Mouse (Mus musculus) embryonic facial prominence, embryonic 10.5 days (tissue): Measurements from ENCODE around the gene Oasl2. TPM values are rescaled to one million over a fixed set of nuclear protein-coding genes. Genes with fewer than 3 reads are reported as not detected.
"Not testable (repeated sequence)": the region's sequence is repeated elsewhere in the genome, so short reads cannot be mapped to it uniquely, and the experiment has no call there.

Source experiments
- DNase-seq: peaks from one replicate; pipeline ENCODE4 v3.0.0-alpha.2; 2017; ENCODE audit warnings: low spot score
- H3K27ac ChIP-seq: fragments of 300-500 bp; sonication (generic); replicated peaks from 2 replicates; pipeline ENCODE4 v1.5.1; 2016; ENCODE audit warnings: mild to moderate bottlenecking
- H3K27me3 ChIP-seq: fragments of 300-500 bp; sonication (generic); replicated peaks from 2 replicates; pipeline ENCODE4 v1.6.1; 2016; ENCODE audit warnings: low read depth, mild to moderate bottlenecking; ENCODE audit not compliant: poor library complexity, severe bottlenecking
- H3K36me3 ChIP-seq: fragments of 300-500 bp; sonication (generic); replicated peaks from 2 replicates; pipeline ENCODE4 v1.6.1; 2016; ENCODE audit warnings: mild to moderate bottlenecking, moderate library complexity
- H3K4me1 ChIP-seq: fragments of 300-500 bp; sonication (generic); 2 replicates; pipeline ENCODE4 v1.6.1; 2016
- H3K4me3 ChIP-seq: fragments of 300-500 bp; sonication (generic); 2 replicates; pipeline ENCODE4 v1.5.1; 2016; ENCODE audit warnings: mild to moderate bottlenecking, moderate library complexity
- H3K9me3 ChIP-seq: fragments of 300-500 bp; sonication (generic); 2 replicates; pipeline ENCODE4 v1.6.1; 2016; ENCODE audit warnings: mild to moderate bottlenecking
- WGBS: fragments of 180-500 bp; shearing (Covaris S2); methylation state at CpG from one replicate; pipeline ENCODE4 v1.1.7; 2016; 5-methylcytosine and 5-hydroxymethylcytosine counted together
- polyA plus RNA-seq: library from polyadenylated mRNA; unstranded; fragments of >200 nt; fragmentation: Nextera tagmentation; extraction: Ambion mirVana; gene quantifications from 2 replicates; pipeline ENCODE4 v1.2.1, GENCODE M21; 2016

The Oasl2 gene
- polyA plus RNA-seq, 1 experiment from 2014 or later, result 0.72 TPM

DNA sequence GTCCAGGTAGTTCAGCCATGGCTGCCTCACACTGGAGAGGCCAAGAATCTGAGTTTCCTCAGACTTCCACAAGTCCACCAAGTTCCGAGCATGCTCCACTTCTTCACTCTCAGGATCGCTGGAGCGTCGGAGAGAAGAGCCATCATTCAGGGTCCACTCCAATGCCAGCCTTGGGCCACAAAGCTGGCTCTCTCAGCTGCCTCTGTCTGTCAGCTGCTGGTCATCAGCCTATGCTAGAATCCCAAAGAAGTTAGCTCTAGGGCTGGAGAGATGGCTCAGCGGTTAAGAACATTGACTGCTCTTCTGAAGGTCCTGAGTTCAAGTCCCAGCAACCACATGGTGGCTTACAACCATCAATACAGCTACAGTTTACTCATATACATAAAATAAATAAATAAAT is 20.6 kb downstream of the Oasl2 start:
- WGBS, result 91% methylated on average over 5 of the region's 5 CpGs
- H3K36me3 ChIP-seq, H3K9me3 ChIP-seq, H3K27ac ChIP-seq, H3K4me1 ChIP-seq, H3K27me3 ChIP-seq, H3K4me3 ChIP-seq, DNase-seq: not testable (repeated sequence)

GRCm38 (mm10) chr5:114921551-114922365 is 25.0 kb downstream of the Oasl2 start:
- H3K27me3 ChIP-seq, result no peaks in the 10 kb centered on the region
- no peaks in the 10 kb centered on the region for H3K9me3 ChIP-seq
- 80% methylated on average over 19 of the region's 19 CpGs for WGBS
- no peaks in the 10 kb centered on the region for H3K36me3 ChIP-seq
- DNase-seq, result no peak
- H3K4me1 ChIP-seq, result peaks cover 5% of the 10 kb centered on the region
- H3K27ac ChIP-seq, result no peak overlapping the region
- H3K4me3 ChIP-seq, result no peak overlapping the region

DNA sequence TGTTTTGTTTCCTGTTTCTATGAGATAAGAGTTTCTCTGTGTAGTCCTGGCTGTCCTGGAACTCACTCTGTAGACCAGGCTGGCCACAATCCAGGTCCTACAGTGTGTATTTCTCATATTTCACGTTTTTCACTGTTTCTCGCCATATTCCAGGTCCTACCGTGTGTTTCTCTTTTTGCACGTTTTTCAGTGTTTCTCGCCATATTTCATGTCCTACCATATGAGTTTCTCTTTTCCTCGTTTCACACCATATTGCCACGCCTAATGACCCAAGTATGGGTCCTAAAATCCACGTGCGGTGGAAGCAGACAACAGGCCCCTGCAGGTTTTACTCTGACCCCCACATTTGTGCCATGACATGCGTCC is 25.6 kb downstream of the Oasl2 start:
- Histone ChIP-seq H3K27ac (no peak overlapping the region), H3K36me3 (no peaks in the 10 kb centered on the region), H3K4me3 (no peak overlapping the region), H3K27me3 (no peaks in the 10 kb centered on the region), H3K4me1 (peaks cover 5% of the 10 kb centered on the region), H3K9me3 (no peaks in the 10 kb centered on the region)
- no peak for DNase-seq
- 69% methylated on average over 10 of the region's 10 CpGs for WGBS

GRCm38 (mm10) chr5:114922998-114923473 is 26.3 kb downstream of the Oasl2 start, which contains the start of gene Oasl1:
Gene Oasl1, plus strand, starts transcription at chr5:114923240.
- no peak for DNase-seq
- no peak within 1 kb of the TSS for H3K4me3 ChIP-seq
- WGBS, result 67% methylated on average over 15 of the region's 15 CpGs
- no peak within 1 kb of the TSS for H3K27ac ChIP-seq
- H3K4me1 ChIP-seq, result peaks cover 5% of the 10 kb centered on the region
- no peaks in the 10 kb centered on the region for H3K36me3 ChIP-seq
- H3K9me3 ChIP-seq, result no peaks in the 10 kb centered on the region
- H3K27me3 ChIP-seq, result no peaks in the 10 kb centered on the region

GRCm38 (mm10) chr5:114926153-114926684 is 29.5 kb downstream of the Oasl2 start:
- 71% methylated on average over 1 of the region's 1 CpGs for WGBS
- H3K27me3 ChIP-seq, result no peaks in the 10 kb centered on the region
- H3K27ac ChIP-seq, result no peak overlapping the region
- H3K4me3 ChIP-seq, result no peak overlapping the region
- no peaks in the 10 kb centered on the region for H3K9me3 ChIP-seq
- DNase-seq, result no peak
- H3K4me1 ChIP-seq, result peaks cover 5% of the 10 kb centered on the region
- no peaks in the 10 kb centered on the region for H3K36me3 ChIP-seq

- Histone ChIP-seq H3K4me3 (no peak overlapping the region), H3K4me1 (peaks cover 5% of the 10 kb centered on the region), H3K27ac (no peak overlapping the region), H3K36me3 (no peaks in the 10 kb centered on the region), H3K27me3 (no peaks in the 10 kb centered on the region), H3K9me3 (no peaks in the 10 kb centered on the region)
- 83% methylated on average over 9 of the region's 9 CpGs for WGBS
- no peak for DNase-seq
These were observed 30.0 kb downstream of the Oasl2 start for GRCm38 (mm10) chr5:114926753-114927152.

- no peak overlapping the region for H3K27ac ChIP-seq
- no peaks in the 10 kb centered on the region for H3K9me3 ChIP-seq
- H3K27me3 ChIP-seq, result no peaks in the 10 kb centered on the region
- no peak for DNase-seq
- WGBS, result 57% methylated on average over 5 of the region's 5 CpGs
- peaks cover 14% of the 10 kb centered on the region for H3K4me1 ChIP-seq
- H3K36me3 ChIP-seq, result no peaks in the 10 kb centered on the region
- no peak overlapping the region for H3K4me3 ChIP-seq
These were observed 34.9 kb downstream of the Oasl2 start for GRCm38 (mm10) chr5:114931626-114932025.

DNA sequence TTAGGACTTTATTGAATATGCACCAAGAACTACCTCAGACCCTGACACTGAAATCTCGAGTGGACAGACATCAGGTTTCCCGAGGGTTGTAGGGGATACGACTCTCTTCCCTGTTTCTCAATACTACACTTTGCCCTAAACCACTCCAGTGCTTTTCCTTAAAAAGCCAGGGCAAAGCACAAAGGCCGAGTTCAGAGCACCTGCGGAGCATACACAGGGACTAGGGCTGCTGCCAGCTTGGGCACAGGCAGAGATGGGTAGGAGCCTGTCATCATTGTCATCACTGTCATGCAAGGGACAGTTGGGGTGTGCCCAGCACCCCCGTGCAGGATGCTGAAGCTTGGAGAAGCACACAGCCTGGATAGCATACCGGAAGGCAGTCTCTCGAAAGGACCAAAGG is 36.5 kb downstream of the Oasl2 start:
- WGBS, result 84% methylated on average over 8 of the region's 8 CpGs
- DNase-seq, result no peak

GRCm38 (mm10) chr5:114935838-114936237 is 39.1 kb downstream of the Oasl2 start:
- 38% methylated on average over 3 of the region's 3 CpGs for WGBS

More for the DNA sequence above, 36.5 kb downstream of the Oasl2 start:
- H3K4me3 ChIP-seq, result no peak overlapping the region
- no peaks in the 10 kb centered on the region for H3K9me3 ChIP-seq
- no peaks in the 10 kb centered on the region for H3K36me3 ChIP-seq
- peaks cover 20% of the 10 kb centered on the region for H3K4me1 ChIP-seq
- H3K27me3 ChIP-seq, result no peaks in the 10 kb centered on the region
- no peak overlapping the region for H3K27ac ChIP-seq

DNA sequence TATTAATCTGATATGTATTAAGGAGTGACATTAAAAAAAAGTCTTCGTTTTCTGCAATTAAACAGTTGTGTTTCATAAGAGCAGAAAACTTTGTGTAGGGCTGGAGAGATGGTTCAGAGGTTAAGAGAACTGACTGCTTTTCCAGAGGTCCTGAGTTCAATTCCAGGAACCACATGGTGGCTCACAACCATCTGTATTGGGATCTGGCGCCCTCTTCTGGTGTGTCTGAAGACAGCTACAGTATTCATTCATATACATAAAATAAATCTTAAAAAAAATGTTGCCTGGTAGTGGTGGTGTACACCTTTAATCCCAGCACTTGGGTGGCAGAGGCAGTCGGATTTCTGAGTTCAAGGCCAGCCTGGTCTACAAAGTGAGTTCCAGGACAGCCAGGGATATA is 44.4 kb downstream of the Oasl2 start:
- Histone ChIP-seq H3K4me1 (peaks cover 14% of the 10 kb centered on the region), H3K4me3 (peak overlapping the region; percentile 88; the same call in 1 of the 2 replicates)
- WGBS, result 56% methylated on average over 3 of the region's 3 CpGs
- not testable (repeated sequence) for H3K27ac ChIP-seq, DNase-seq, H3K9me3 ChIP-seq, H3K36me3 ChIP-seq, H3K27me3 ChIP-seq

More at GRCm38 (mm10) chr5:114935838-114936237, 39.1 kb downstream of the Oasl2 start:
- H3K36me3 ChIP-seq, result no peaks in the 10 kb centered on the region
- H3K4me3 ChIP-seq, result no peak overlapping the region
- no peak for DNase-seq
- H3K9me3 ChIP-seq, result 0 out of 2 replicates have a peak, but pooled peaks cover 3% of the 10 kb centered on the region
- H3K4me1 ChIP-seq, result peaks cover 20% of the 10 kb centered on the region
- H3K27me3 ChIP-seq, result no peaks in the 10 kb centered on the region
- H3K27ac ChIP-seq, result no peak overlapping the region

DNA sequence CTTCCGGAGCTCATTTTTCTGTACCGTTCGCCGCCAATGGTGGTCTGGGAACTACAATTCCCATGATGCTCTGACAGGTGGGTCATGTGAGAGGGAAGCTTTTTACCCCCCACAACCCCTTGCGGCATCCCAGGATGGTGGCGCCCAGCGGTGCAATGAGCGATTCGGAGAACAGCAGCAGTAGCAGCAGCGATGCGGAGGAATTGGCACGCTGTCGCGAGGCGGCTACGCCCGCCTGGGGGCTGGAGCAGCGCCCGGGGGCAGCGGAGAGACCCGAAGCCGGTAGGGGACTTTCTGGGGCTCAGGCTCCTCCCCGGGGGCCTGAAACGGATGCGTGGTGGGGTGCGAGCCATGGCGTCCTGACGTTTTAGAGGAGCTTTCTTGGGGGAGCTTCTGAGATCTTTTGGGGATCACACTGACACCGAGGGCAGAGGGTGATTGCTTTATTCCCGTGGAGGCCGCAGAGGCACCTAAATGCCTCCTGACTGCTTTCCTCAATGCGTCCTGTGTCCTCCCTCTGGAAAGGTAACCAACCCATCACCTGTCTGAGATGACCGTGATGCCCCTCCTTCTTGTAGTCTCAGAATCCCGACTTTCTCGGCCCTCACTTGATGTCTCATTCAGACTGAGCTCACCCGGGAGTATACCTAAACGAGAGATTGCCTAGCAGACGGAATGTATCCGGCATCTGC is 45.5 kb downstream of the Oasl2 start, which contains the start of gene 2210016L21Rik:
Gene 2210016L21Rik (plus strand): TSS at position 85 of the 692 bp plus-strand sequence.
- WGBS, result 1% methylated on average over 39 of the region's 39 CpGs
- DNase-seq, result peak; percentile 90
- Histone ChIP-seq H3K27ac (peak within 1 kb of the TSS; percentile 88), H3K27me3 (no peaks in the 10 kb centered on the region), H3K9me3 (0 out of 2 replicates have a peak, but pooled peaks cover 3% of the 10 kb centered on the region), H3K36me3 (peaks cover 20% of the 10 kb centered on the region), H3K4me1 (peaks cover 14% of the 10 kb centered on the region), H3K4me3 (peak within 1 kb of the TSS; percentile 88)

- Histone ChIP-seq H3K4me1 (peaks cover 9% of the 10 kb centered on the region), H3K27ac (peak overlapping the region; percentile 88), H3K9me3 (0 out of 2 replicates have a peak, but pooled peaks cover 3% of the 10 kb centered on the region), H3K36me3 (peaks cover 26% of the 10 kb centered on the region), H3K4me3 (peak overlapping the region; percentile 88), H3K27me3 (no peaks in the 10 kb centered on the region)
- WGBS, result 50% methylated on average over 4 of the region's 4 CpGs
- no peak for DNase-seq
These were observed 46.0 kb downstream of the Oasl2 start for GRCm38 (mm10) chr5:114942766-114943130.
